Mouse (Mus musculus) spleen, embryonic (tissue): ENCODE measurements around the gene Atp6v1c2.

Experiments used
- CTCF ChIA-PET: fragments of 350-600 bp; sonication (Branson Sonifier 250); formaldehyde crosslinking; loops from one replicate; lab custom pipeline; 2022; lab: Charles Lee

The Atp6v1c2 gene

GRCm38 (mm10) chr12:17329259-17329658 is at the start of gene Atp6v1c2:
Gene Atp6v1c2, minus strand, starts transcription at chr12:17329359.
- CTCF ChIA-PET, result no interaction called here

GRCm38 (mm10) chr12:17376521-17376920 is 47.4 kb upstream of the Atp6v1c2 start:
- CTCF ChIA-PET, result no interaction called here

- CTCF ChIA-PET, result no interaction called here
Measured at GRCm38 (mm10) chr12:17375243-17375642, 46.1 kb upstream of the Atp6v1c2 start.

GRCm38 (mm10) chr12:17373470-17373975 is 44.4 kb upstream of the Atp6v1c2 start:
- CTCF ChIA-PET, result interaction anchor here (0.6 kb wide), 1 partner anchor 174 kb away, joined by 3 read pairs; no protein-coding TSS in a partner anchor

GRCm38 (mm10) chr12:17372696-17373095 is 43.5 kb upstream of the Atp6v1c2 start:
- CTCF ChIA-PET, result no interaction called here

- CTCF ChIA-PET, result no interaction called here
Measured at GRCm38 (mm10) chr12:17371589-17372235, 42.6 kb upstream of the Atp6v1c2 start.

GRCm38 (mm10) chr12:17369551-17370325 is 40.6 kb upstream of the Atp6v1c2 start:
- CTCF ChIA-PET, result no interaction called here

- CTCF ChIA-PET, result no interaction called here
Measured at GRCm38 (mm10) chr12:17369111-17369510, 40.0 kb upstream of the Atp6v1c2 start.

- CTCF ChIA-PET, result no interaction called here
Measured at GRCm38 (mm10) chr12:17366981-17367380, 37.8 kb upstream of the Atp6v1c2 start.

- CTCF ChIA-PET, result no interaction called here
Measured at GRCm38 (mm10) chr12:17362316-17362715, 33.2 kb upstream of the Atp6v1c2 start.

- CTCF ChIA-PET, result no interaction called here
Measured at GRCm38 (mm10) chr12:17360650-17361049, 31.5 kb upstream of the Atp6v1c2 start.

GRCm38 (mm10) chr12:17360104-17360503 is 30.9 kb upstream of the Atp6v1c2 start:
- CTCF ChIA-PET, result no interaction called here

- CTCF ChIA-PET, result no interaction called here
Measured at GRCm38 (mm10) chr12:17358981-17359380, 29.8 kb upstream of the Atp6v1c2 start.

- CTCF ChIA-PET, result interaction anchor here (0.7 kb wide), 2 partner anchors 84 to 325 kb away, joined by 4 to 8 read pairs; no protein-coding TSS in a partner anchor
Measured at GRCm38 (mm10) chr12:17357795-17358194, 28.6 kb upstream of the Atp6v1c2 start.

GRCm38 (mm10) chr12:17356853-17357252 is 27.7 kb upstream of the Atp6v1c2 start:
- CTCF ChIA-PET, result no interaction called here

GRCm38 (mm10) chr12:17350106-17350505 is 20.9 kb upstream of the Atp6v1c2 start:
- CTCF ChIA-PET, result no interaction called here

- CTCF ChIA-PET, result no interaction called here
Measured at GRCm38 (mm10) chr12:17348048-17349036, 19.2 kb upstream of the Atp6v1c2 start, which contains the start of gene Nol10. Gene Nol10, plus strand, starts transcription at chr12:17348458.

- CTCF ChIA-PET, result no interaction called here
Measured at GRCm38 (mm10) chr12:17347327-17348047, 18.3 kb upstream of the Atp6v1c2 start.

GRCm38 (mm10) chr12:17339114-17339905 is 10.2 kb upstream of the Atp6v1c2 start:
- CTCF ChIA-PET, result no interaction called here

- CTCF ChIA-PET, result no interaction called here
Measured at GRCm38 (mm10) chr12:17338338-17338737, 9.2 kb upstream of the Atp6v1c2 start.
